Mouse (Mus musculus): Measurements from ENCODE around the gene Znrf3. TPM values are rescaled to one million over a fixed set of nuclear protein-coding genes. Genes with fewer than 3 reads are reported as not detected.

The Znrf3 gene
- polyA plus RNA-seq, 1 experiment from 2014 or later, result 13.7 TPM

- no peak overlapping the region for H3K9ac ChIP-seq (replicated peaks)
- no peak overlapping the region for H3K4me2 ChIP-seq
- H3K9me3 ChIP-seq, result no peaks in the 10 kb centered on the region
- peaks cover 43% of the 10 kb centered on the region for H3K4me1 ChIP-seq (replicated peaks)
- no peaks in the 10 kb centered on the region for H3K36me3 ChIP-seq
- H3K27me3 ChIP-seq, result no peaks in the 10 kb centered on the region
- ATAC-seq (ENCODE audit: insufficient number of reproducible peaks, insufficient read depth, low FRiP score, low TSS enrichment, low read depth), result no peak
- WGBS, result 40% methylated on average over 1 of the region's 1 CpGs
- no peak overlapping the region for H3K4me3 ChIP-seq (replicated peaks)
- H3K27ac ChIP-seq, result no peak overlapping the region
Observed at GRCm38 (mm10) chr11:5422252-5422636, 22.4 kb downstream of the Znrf3 start.

DNA sequence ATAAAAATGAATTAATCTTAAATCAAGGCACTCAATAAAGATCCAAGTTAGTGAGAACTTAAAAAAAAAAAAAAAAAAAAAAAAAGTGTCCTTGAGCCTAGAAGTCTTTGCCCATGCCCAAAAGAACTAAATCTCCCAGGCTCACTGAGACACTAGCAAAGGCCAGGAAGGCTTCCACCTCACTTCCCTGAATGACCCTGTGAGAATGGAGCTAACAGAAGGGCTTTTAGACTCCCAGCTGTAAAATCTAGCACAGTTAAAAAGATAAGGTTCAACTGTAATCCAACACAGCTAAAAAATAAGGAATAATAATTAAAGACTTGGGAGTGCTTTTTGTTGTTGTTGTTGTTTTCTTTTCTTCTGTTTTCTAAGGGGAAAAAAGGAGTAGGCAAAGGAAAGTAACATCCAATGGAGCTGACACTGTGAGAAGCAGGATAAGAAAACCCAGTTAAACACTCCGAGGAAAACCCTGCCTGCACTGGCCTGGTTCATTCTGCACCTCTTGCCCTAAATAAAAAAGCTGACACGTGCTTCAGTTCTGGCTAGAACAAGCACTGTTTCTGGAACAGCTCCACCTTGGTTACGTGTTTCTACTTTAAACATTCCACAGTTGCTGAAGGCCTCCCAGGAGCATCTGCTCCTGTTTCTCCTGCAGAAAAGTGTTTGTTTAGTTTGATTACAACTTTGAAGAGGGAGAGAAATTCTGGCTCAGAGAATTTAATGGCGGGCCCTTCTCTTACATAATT is 23.0 kb downstream of the Znrf3 start:
- no peak overlapping the region for H3K4me2 ChIP-seq
- no peaks in the 10 kb centered on the region for H3K27me3 ChIP-seq
- 0 out of 2 replicates have a peak overlapping the region, but pooled peaks have one; percentile 9 for H3K27ac ChIP-seq
- H3K4me1 ChIP-seq (replicated peaks), result peaks cover 44% of the 10 kb centered on the region
- WGBS, result 8% methylated on average over 4 of the region's 4 CpGs
- no peak overlapping the region for H3K9ac ChIP-seq (replicated peaks)
- H3K4me3 ChIP-seq (replicated peaks), result no peak overlapping the region
- ATAC-seq (ENCODE audit: insufficient number of reproducible peaks, insufficient read depth, low FRiP score, low TSS enrichment, low read depth), result no peak
- H3K9me3 ChIP-seq, result no peaks in the 10 kb centered on the region
- H3K36me3 ChIP-seq, result no peaks in the 10 kb centered on the region

- H3K4me1 ChIP-seq (replicated peaks), result peaks cover 69% of the 10 kb centered on the region
Observed at GRCm38 (mm10) chr11:5415617-5416338, 28.9 kb downstream of the Znrf3 start.

DNA sequence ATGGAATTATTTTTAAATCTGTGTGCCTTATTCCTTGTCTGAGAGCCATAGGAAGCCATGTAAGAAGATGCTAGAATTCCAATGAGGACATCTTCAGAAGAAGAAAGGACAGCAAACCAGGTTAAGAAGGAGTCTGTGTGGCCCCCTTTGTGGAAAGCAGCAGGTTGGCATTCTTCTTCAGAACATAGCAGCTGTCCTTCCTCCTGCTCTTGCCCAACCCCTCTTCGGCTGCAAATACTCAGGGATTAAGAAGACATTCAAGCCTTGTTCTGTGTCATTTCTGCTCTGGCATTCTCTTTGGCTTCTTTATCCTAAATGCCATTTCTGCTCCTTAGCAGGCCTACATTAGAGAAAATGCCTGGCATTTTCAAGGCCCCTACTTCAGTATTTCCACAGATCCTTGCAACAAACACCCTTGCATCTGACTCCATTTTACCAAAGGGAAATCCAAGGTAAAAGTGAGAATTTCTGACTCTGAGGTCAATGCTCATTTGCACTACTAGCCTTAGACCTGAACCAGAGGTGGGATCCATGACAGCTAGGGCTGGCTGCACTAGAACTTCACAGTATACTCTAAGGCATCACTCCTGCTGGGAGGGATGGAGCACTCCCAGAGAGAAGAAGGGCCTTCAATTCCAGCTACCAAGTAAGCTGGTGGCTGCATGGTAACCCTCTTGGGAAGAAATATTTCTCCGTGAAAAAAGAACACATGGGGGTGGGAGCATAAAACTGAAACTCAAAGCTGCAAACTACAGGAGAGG is 29.6 kb downstream of the Znrf3 start:
- ATAC-seq (ENCODE audit: insufficient number of reproducible peaks, insufficient read depth, low FRiP score, low TSS enrichment, low read depth), result 0 out of 2 replicates have a peak, but pooled peaks have one; percentile 59
- no peaks in the 10 kb centered on the region for H3K9me3 ChIP-seq
- H3K27me3 ChIP-seq, result no peaks in the 10 kb centered on the region
- H3K36me3 ChIP-seq, result no peaks in the 10 kb centered on the region
- peak overlapping the region; percentile 85 for H3K27ac ChIP-seq
- H3K4me2 ChIP-seq, result peak overlapping the region; percentile 44
- H3K9ac ChIP-seq (replicated peaks), result no peak overlapping the region
- WGBS, result 19% methylated on average over 2 of the region's 2 CpGs
- peaks cover 69% of the 10 kb centered on the region for H3K4me1 ChIP-seq (replicated peaks)
- H3K4me3 ChIP-seq (replicated peaks), result no peak overlapping the region

More at GRCm38 (mm10) chr11:5415617-5416338, 28.9 kb downstream of the Znrf3 start:
- H3K9ac ChIP-seq (replicated peaks), result no peak overlapping the region
- H3K27ac ChIP-seq, result peak overlapping the region; percentile 85
- ATAC-seq (ENCODE audit: insufficient number of reproducible peaks, insufficient read depth, low FRiP score, low TSS enrichment, low read depth), result peak; percentile 80; the same call in 1 of the 2 replicates
- no peak overlapping the region for H3K4me3 ChIP-seq (replicated peaks)
- whole genome bisulfite sequencing, result 3% methylated on average over 6 of the region's 6 CpGs
- no peaks in the 10 kb centered on the region for H3K27me3 ChIP-seq
- no peaks in the 10 kb centered on the region for H3K36me3 ChIP-seq
- no peaks in the 10 kb centered on the region for H3K9me3 ChIP-seq
- H3K4me2 ChIP-seq, result peak overlapping the region; percentile 44

DNA sequence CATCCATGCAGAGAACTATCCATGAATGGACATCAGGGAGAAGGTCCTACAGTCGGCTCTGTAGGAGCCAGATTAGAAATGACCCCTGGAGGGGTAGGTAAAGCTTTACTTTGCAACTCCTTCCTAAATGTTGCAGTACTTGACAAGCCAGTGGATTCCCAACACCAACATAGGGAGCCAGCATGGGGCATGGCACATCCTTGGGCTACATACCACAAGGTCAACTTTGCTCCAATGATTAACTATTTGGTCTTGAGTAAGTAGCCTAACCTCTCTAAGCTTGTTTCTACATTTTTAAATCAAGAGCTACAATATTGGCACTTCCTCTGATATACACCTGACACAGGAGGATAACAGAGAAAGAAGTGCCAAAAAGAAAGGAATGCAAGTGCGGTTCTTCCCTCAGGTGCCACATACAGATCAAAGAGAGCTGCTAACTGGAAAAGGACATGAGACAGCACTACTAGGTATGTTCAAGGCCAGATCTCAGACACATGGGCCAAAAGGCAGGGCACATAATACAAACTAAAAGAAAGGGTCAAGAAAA is 31.9 kb downstream of the Znrf3 start:
- Histone ChIP-seq H3K27ac (no peak overlapping the region), H3K4me2 (no peak overlapping the region), H3K4me3 (replicated peaks) (no peak overlapping the region), H3K36me3 (no peaks in the 10 kb centered on the region), H3K4me1 (replicated peaks) (peaks cover 65% of the 10 kb centered on the region), H3K9ac (replicated peaks) (no peak overlapping the region), H3K9me3 (no peaks in the 10 kb centered on the region), H3K27me3 (no peaks in the 10 kb centered on the region)
- no peak for ATAC-seq (ENCODE audit: insufficient number of reproducible peaks, insufficient read depth, low FRiP score, low TSS enrichment, low read depth)
- 51% methylated on average over 2 of the region's 2 CpGs for WGBS

DNA sequence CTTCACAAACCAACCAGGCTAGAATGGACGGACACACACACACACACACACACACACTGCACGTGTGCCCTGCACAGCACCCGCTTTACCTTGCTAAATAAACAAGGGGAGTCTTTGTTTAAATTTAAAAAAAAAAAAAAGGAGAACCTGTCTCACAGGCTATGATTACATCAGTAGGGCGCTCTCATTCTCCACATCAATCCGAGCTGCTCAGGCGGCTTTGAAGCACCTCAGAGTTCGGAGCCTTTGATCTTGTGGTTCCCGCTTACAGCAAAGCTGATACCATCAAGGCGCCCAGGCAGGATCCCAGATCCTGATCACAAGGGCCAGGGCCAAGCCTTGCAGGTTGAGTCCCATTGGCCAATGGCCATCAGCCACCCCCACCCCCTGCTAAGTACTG is 33.1 kb downstream of the Znrf3 start:
- 10% methylated on average over 9 of the region's 9 CpGs for WGBS
- no peak for ATAC-seq (ENCODE audit: insufficient number of reproducible peaks, insufficient read depth, low FRiP score, low TSS enrichment, low read depth)
- Histone ChIP-seq H3K9me3 (no peaks in the 10 kb centered on the region), H3K27ac (no peak overlapping the region), H3K4me1 (replicated peaks) (peaks cover 57% of the 10 kb centered on the region), H3K27me3 (no peaks in the 10 kb centered on the region), H3K36me3 (no peaks in the 10 kb centered on the region), H3K9ac (replicated peaks) (no peak overlapping the region), H3K4me2 (peak overlapping the region; percentile 19), H3K4me3 (replicated peaks) (no peak overlapping the region)

DNA sequence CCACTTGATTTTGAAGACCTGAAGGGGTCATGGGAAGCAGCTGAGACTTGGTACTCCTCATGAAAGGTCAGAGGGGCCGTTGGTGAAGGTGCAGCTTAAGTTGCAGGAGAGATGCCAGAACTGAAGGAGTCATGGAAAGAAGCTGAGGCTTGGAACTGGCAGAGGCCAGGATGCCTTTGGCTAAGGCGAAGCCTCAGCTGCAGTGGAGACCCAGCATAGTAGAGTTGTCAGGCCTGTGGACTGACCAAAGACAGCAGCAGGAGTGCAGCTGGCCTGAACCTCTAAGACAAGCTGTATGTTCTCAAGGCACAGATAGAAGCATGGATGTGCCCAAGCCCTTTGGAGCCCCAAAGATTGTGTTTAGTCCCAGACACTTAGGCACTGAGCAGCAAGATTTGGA is 40.5 kb downstream of the Znrf3 start:
- ATAC-seq (ENCODE audit: insufficient number of reproducible peaks, insufficient read depth, low FRiP score, low TSS enrichment, low read depth), result no peak
- no peaks in the 10 kb centered on the region for H3K9me3 ChIP-seq
- H3K4me2 ChIP-seq, result no peak overlapping the region
- no peak overlapping the region for H3K4me3 ChIP-seq (replicated peaks)
- 67% methylated on average over 2 of the region's 2 CpGs for WGBS
- H3K27ac ChIP-seq, result 0 out of 2 replicates have a peak overlapping the region, but pooled peaks have one; percentile 12
- H3K36me3 ChIP-seq, result no peaks in the 10 kb centered on the region
- peaks cover 14% of the 10 kb centered on the region for H3K4me1 ChIP-seq (replicated peaks)
- H3K9ac ChIP-seq (replicated peaks), result no peak overlapping the region
- no peaks in the 10 kb centered on the region for H3K27me3 ChIP-seq

GRCm38 (mm10) chr11:5402127-5402733 is 42.4 kb downstream of the Znrf3 start:
- no peaks in the 10 kb centered on the region for H3K9me3 ChIP-seq
- WGBS, result 96% methylated on average over 4 of the region's 4 CpGs
- no peaks in the 10 kb centered on the region for H3K27me3 ChIP-seq
- no peak for ATAC-seq (ENCODE audit: insufficient number of reproducible peaks, insufficient read depth, low FRiP score, low TSS enrichment, low read depth)
- no peak overlapping the region for H3K27ac ChIP-seq
- H3K4me1 ChIP-seq (replicated peaks), result peaks cover 14% of the 10 kb centered on the region
- H3K4me3 ChIP-seq (replicated peaks), result no peak overlapping the region
- H3K9ac ChIP-seq (replicated peaks), result no peak overlapping the region
- H3K36me3 ChIP-seq, result no peaks in the 10 kb centered on the region
- H3K4me2 ChIP-seq, result no peak overlapping the region

GRCm38 (mm10) chr11:5398301-5399053 is 46.2 kb downstream of the Znrf3 start:
- Histone ChIP-seq H3K9me3 (no peaks in the 10 kb centered on the region), H3K4me2 (no peak overlapping the region), H3K9ac (replicated peaks) (no peak overlapping the region), H3K36me3 (no peaks in the 10 kb centered on the region), H3K4me3 (replicated peaks) (no peak overlapping the region), H3K27me3 (no peaks in the 10 kb centered on the region), H3K27ac (no peak overlapping the region), H3K4me1 (replicated peaks) (peaks cover 6% of the 10 kb centered on the region)
- WGBS, result 69% methylated on average over 3 of the region's 3 CpGs
- ATAC-seq (ENCODE audit: insufficient number of reproducible peaks, insufficient read depth, low FRiP score, low TSS enrichment, low read depth), result no peak
